Mouse (Mus musculus): ENCODE measurements around the gene Cd6. TPM values are rescaled to one million over a fixed set of nuclear protein-coding genes. Genes with fewer than 3 reads are reported as not detected.

The Cd6 gene
- polyA plus RNA-seq, 1 experiment from 2014 or later, result 0.09 TPM

DNA sequence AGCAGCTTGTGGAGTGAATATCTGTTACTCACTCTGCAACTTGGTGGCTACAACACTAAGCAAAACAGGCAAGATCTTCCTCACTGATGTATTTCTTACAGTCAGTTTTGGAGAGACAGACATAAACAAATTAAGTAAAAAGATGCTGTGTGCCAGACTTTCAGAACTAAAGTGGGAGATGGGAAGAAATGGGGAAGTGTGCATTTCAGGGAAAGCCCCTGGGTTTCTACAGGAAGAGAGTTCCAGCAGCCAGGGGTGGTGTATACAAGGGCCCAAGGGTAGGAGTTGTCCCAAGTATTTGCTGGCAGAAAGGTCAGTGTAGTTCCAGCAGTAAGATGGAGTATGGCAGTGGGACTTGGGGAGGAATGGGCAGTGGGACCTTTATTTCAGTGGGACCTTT lies 70.3 kb downstream of the Cd6 start:
- H3K27me3 ChIP-seq (replicated peaks), result no peaks in the 10 kb centered on the region
- peaks cover 28% of the 10 kb centered on the region for H3K4me1 ChIP-seq
- no peak overlapping the region for H3K4me2 ChIP-seq
- no peak for ATAC-seq (ENCODE audit: extremely low read depth, insufficient number of reproducible peaks, low FRiP score, low TSS enrichment)
- peak overlapping the region; percentile 78 for H3K27ac ChIP-seq (replicated peaks)
- H3K4me3 ChIP-seq, result no peak overlapping the region
- H3K36me3 ChIP-seq, result no peaks in the 10 kb centered on the region
- no peaks in the 10 kb centered on the region for H3K9me3 ChIP-seq
- no peak overlapping the region for H3K9ac ChIP-seq

DNA sequence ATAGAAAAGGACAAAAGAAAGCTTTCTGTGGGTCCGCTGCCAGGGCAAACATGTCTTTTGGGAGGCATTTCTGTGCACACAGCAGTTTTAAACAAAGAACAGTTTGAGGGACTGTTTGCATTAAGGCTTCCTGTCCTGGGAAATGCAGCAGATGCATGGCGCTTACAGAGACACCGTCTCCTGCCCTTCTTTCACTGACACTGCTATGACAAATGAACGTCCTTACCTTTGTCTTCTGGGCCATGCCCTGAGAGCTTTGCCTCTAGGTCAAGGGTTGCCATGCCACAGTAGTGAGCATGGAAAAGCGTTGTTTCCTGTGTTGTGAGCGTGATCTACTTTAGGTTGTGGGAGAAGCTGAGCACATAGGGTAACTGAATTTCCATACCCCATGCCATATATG lies 71.2 kb downstream of the Cd6 start:
- Histone ChIP-seq H3K27ac (replicated peaks) (no peak overlapping the region), H3K36me3 (no peaks in the 10 kb centered on the region), H3K9me3 (no peaks in the 10 kb centered on the region), H3K27me3 (replicated peaks) (no peaks in the 10 kb centered on the region), H3K4me1 (peaks cover 28% of the 10 kb centered on the region), H3K4me3 (no peak overlapping the region), H3K9ac (no peak overlapping the region), H3K4me2 (no peak overlapping the region)
- no peak for ATAC-seq (ENCODE audit: extremely low read depth, insufficient number of reproducible peaks, low FRiP score, low TSS enrichment)
- WGBS, result 62% methylated on average over 6 of the region's 6 CpGs

DNA sequence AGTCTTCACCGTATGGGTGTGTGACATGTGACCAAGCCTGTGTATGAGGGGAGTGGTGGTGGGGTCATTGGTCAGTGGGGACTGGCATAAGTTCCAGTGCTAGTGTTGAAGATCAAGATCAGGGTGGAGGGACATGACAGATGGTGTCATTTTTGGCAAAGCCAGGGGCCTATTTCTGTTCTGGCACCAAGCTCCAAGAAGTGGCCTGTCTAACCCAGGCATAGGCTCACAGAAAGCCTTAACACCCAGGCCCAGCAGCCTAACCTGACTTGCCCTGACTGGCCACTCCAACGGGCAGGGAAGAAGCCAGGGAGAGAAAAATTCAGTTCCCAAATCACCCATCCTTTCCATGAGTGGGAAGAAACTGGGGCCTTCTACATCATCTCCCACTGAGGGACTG lies 72.3 kb downstream of the Cd6 start:
- H3K36me3 ChIP-seq, result no peaks in the 10 kb centered on the region
- no peaks in the 10 kb centered on the region for H3K9me3 ChIP-seq
- no peak overlapping the region for H3K27ac ChIP-seq (replicated peaks)
- no peak overlapping the region for H3K4me2 ChIP-seq
- no peak overlapping the region for H3K9ac ChIP-seq
- peaks cover 28% of the 10 kb centered on the region for H3K4me1 ChIP-seq
- no peak for ATAC-seq (ENCODE audit: extremely low read depth, insufficient number of reproducible peaks, low FRiP score, low TSS enrichment)
- 73% methylated on average over 2 of the region's 2 CpGs for WGBS
- H3K4me3 ChIP-seq, result no peak overlapping the region
- no peaks in the 10 kb centered on the region for H3K27me3 ChIP-seq (replicated peaks)

DNA sequence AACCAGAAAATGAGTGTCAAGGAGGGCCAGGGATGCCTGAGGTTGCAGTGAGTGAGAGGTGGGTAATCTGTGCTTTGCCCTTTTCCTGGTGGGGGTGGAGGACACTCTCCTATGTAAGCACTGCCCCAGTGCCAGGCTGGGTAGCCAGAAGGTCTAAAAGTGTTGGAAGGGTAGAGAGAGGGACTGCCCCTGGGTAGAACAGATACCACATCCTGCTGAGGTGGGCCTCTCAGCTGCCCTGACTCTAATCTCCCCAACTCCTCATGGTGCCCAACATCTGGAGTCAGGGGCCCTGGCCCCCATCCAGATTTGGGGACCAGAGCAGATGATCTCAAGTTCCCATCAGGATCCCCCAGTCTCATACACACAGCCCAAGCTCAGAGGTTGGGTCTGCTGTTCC lies 72.7 kb downstream of the Cd6 start:
- no peaks in the 10 kb centered on the region for H3K36me3 ChIP-seq
- ATAC-seq (ENCODE audit: extremely low read depth, insufficient number of reproducible peaks, low FRiP score, low TSS enrichment), result no peak
- H3K9me3 ChIP-seq, result no peaks in the 10 kb centered on the region
- H3K27ac ChIP-seq (replicated peaks), result no peak overlapping the region
- H3K9ac ChIP-seq, result no peak overlapping the region
- no peak overlapping the region for H3K4me3 ChIP-seq
- H3K4me2 ChIP-seq, result no peak overlapping the region
- peaks cover 28% of the 10 kb centered on the region for H3K4me1 ChIP-seq
- H3K27me3 ChIP-seq (replicated peaks), result no peaks in the 10 kb centered on the region

DNA sequence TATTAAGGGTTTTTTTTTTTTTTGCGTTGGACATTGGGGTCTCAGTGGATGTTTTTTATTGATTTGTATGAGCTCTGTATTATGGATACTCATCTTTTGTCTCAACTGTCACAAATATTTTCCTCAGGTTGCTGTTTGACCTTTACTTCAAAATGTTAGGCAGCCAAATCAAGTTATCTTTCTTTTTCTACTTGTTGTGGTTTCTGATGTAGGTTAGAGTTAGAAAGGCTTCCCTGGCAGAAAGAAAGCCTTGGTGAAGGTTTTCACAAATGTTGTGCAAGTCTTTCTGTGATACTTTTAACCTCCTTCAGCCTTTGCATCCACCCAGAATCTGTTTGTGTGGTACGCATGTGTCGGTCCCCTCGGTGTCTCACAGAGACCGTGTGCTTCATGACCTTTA lies 77.2 kb downstream of the Cd6 start:
- H3K4me1 ChIP-seq, result no peaks in the 10 kb centered on the region
- no peak overlapping the region for H3K9ac ChIP-seq
- 86% methylated on average over 5 of the region's 5 CpGs for WGBS
- H3K9me3 ChIP-seq, result no peaks in the 10 kb centered on the region
- no peak for ATAC-seq (ENCODE audit: extremely low read depth, insufficient number of reproducible peaks, low FRiP score, low TSS enrichment)
- no peaks in the 10 kb centered on the region for H3K27me3 ChIP-seq (replicated peaks)
- H3K36me3 ChIP-seq, result no peaks in the 10 kb centered on the region
- no peak overlapping the region for H3K4me3 ChIP-seq
- H3K27ac ChIP-seq (replicated peaks), result no peak overlapping the region
- no peak overlapping the region for H3K4me2 ChIP-seq

DNA sequence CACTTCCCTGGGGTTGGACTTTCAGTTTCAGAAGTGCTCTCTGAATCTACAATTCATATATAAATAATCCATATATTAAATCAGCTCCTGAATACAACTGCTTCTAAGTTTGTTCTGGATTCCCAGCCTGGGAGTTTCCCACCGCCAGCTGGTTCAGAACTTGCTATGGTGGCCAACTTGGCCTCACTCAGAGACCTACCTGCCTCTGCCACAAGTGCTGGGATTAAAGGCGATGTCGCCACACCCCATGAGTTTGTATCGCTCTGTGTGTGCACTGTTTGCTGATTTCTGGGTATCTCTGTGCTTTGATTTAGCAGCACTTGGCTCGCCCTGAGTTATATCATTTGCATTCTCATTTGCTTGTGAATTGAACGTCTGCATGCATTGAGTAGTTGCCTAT lies 77.8 kb downstream of the Cd6 start:
- H3K9ac ChIP-seq, result no peak overlapping the region
- H3K36me3 ChIP-seq, result no peaks in the 10 kb centered on the region
- no peaks in the 10 kb centered on the region for H3K9me3 ChIP-seq
- no peak for ATAC-seq (ENCODE audit: extremely low read depth, insufficient number of reproducible peaks, low FRiP score, low TSS enrichment)
- no peaks in the 10 kb centered on the region for H3K27me3 ChIP-seq (replicated peaks)
- no peak overlapping the region for H3K4me2 ChIP-seq
- WGBS, result 85% methylated on average over 6 of the region's 6 CpGs
- H3K27ac ChIP-seq (replicated peaks), result no peak overlapping the region
- H3K4me1 ChIP-seq, result no peaks in the 10 kb centered on the region
- no peak overlapping the region for H3K4me3 ChIP-seq

DNA sequence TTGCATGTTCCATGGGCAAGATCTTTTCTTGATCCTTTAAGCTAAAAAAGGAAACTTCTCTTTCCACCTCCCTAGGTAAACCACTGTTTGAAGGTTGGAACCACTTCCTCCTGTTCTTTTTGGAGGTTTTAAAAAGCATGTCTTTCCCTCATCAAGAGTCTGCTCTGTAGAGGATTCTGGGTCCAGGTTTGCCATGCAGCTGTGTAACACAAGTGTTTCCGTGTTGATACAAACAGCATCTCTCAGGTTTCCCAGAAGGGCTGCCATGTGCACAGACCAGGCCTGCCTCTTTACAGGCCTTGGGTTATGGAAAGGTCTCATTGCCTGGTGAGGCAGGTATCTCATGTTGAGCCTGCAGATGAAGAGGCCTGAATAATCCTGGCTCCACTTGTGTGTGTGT lies 78.3 kb downstream of the Cd6 start:
- Histone ChIP-seq H3K9ac (no peak overlapping the region), H3K27me3 (replicated peaks) (no peaks in the 10 kb centered on the region), H3K9me3 (no peaks in the 10 kb centered on the region), H3K4me2 (no peak overlapping the region), H3K4me1 (no peaks in the 10 kb centered on the region), H3K36me3 (no peaks in the 10 kb centered on the region), H3K27ac (replicated peaks) (no peak overlapping the region), H3K4me3 (no peak overlapping the region)
- 83% methylated on average over 1 of the region's 1 CpGs for WGBS
- no peak for ATAC-seq (ENCODE audit: extremely low read depth, insufficient number of reproducible peaks, low FRiP score, low TSS enrichment)

DNA sequence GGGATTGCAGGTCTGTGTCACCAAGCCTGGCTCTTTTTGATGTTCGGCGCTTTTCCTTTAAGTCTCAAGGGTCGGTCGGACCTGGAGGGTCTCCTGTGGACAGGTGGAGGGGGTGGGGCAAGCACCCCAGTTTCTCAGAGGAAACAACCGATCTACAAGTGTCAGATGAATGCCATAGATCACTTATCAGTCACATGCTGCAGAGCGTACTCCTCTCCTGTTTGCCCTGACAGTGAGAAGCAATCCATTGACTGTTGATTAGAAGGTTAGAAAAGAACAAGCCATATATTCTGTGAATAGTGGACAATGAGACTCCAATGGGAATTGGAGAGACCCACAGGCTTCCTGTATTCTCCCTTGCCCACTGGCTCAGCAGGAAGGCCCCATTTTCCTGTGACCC lies 79.7 kb downstream of the Cd6 start:
- H3K27ac ChIP-seq (replicated peaks), result no peak overlapping the region
- no peaks in the 10 kb centered on the region for H3K4me1 ChIP-seq
- H3K4me2 ChIP-seq, result no peak overlapping the region
- no peaks in the 10 kb centered on the region for H3K27me3 ChIP-seq (replicated peaks)
- H3K9ac ChIP-seq, result no peak overlapping the region
- H3K36me3 ChIP-seq, result no peaks in the 10 kb centered on the region
- WGBS, result 76% methylated on average over 6 of the region's 6 CpGs
- no peak overlapping the region for H3K4me3 ChIP-seq
- H3K9me3 ChIP-seq, result no peaks in the 10 kb centered on the region
- ATAC-seq (ENCODE audit: extremely low read depth, insufficient number of reproducible peaks, low FRiP score, low TSS enrichment), result no peak

DNA sequence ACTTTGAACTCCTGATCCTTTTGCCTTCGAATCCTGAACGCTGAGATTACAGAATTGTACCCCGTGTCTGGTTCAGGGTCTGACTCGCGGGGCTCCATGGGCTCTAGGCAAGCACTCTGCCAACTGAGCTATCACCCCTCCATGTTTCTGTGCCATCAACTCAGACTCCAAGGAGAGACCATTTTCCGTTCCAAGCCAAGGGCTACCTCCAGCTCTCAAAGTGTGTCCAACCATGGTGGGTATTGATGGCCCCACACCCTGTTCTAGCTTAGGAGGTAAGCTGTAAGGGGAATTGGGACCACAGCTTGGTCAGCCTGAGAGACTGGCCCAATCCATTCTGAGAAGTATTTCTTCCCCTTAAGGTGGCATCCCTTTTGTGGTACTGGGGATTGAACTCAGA lies 80.6 kb downstream of the Cd6 start:
- ATAC-seq (ENCODE audit: extremely low read depth, insufficient number of reproducible peaks, low FRiP score, low TSS enrichment), result no peak
- Histone ChIP-seq H3K27me3 (replicated peaks) (no peaks in the 10 kb centered on the region), H3K36me3 (no peaks in the 10 kb centered on the region), H3K9ac (no peak overlapping the region), H3K27ac (replicated peaks) (no peak overlapping the region), H3K9me3 (no peaks in the 10 kb centered on the region), H3K4me1 (no peaks in the 10 kb centered on the region), H3K4me3 (no peak overlapping the region), H3K4me2 (no peak overlapping the region)
- WGBS, result 79% methylated on average over 6 of the region's 6 CpGs

DNA sequence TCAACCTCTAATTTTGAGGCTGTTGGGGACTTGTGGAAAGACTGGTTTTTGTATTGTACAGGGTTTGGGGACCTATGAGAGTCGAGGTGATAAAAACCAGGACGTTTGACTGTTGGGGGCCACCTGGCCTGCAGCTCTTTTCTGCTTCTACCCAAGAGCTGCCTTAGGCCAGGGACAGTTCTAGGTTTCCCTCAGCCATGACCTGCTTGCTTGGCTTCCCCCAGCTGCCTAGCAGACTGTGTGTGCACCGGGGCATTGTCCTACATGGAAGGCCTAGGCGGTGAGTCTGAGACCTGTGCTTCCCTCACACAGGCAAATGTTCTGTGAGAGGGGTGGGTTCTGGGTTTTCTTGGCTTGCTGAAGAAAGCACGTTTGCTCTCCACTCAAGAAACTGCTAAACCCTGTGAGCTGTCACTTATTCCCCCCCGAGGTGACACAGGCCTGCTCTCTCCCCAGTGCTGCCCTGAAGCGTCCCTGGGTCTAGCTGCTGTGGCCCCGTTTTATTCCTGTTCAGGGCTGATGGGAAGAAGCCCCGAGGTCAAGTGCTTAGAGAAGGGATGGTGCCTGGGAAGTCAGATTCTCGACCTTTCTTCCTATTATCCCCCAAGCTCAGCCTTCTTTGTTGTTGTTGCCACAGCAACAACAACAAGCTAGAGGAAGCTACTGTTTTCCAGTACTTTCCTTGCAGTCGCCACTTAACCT lies 81.3 kb downstream of the Cd6 start:
- Histone ChIP-seq H3K27me3 (replicated peaks) (no peaks in the 10 kb centered on the region), H3K4me3 (no peak overlapping the region), H3K9ac (no peak overlapping the region), H3K4me1 (no peaks in the 10 kb centered on the region), H3K36me3 (no peaks in the 10 kb centered on the region), H3K4me2 (no peak overlapping the region), H3K27ac (replicated peaks) (no peak overlapping the region), H3K9me3 (no peaks in the 10 kb centered on the region)
- WGBS, result 62% methylated on average over 11 of the region's 11 CpGs
- no peak for ATAC-seq (ENCODE audit: extremely low read depth, insufficient number of reproducible peaks, low FRiP score, low TSS enrichment)

DNA sequence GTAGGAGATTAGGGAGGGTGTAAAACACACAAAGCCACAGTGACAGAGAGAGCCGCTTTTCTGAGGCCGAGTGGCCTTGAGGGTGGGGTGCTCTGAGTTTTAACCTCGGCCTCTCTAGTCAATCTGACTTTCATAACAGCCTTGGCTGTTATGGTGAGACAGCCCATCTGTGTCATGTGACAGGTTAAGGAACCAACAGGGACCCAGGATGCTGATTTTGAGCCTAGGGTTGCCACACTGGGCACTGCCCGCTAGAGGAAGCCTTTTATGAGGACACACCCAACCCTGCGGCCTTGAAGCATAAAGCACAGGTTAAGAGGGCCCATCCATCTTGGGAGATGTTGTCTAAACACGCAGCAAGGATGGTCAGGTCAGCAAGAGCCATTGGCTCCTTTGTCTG lies 82.1 kb downstream of the Cd6 start:
- H3K27me3 ChIP-seq (replicated peaks), result no peaks in the 10 kb centered on the region
- no peak overlapping the region for H3K4me3 ChIP-seq
- no peaks in the 10 kb centered on the region for H3K9me3 ChIP-seq
- H3K27ac ChIP-seq (replicated peaks), result no peak overlapping the region
- no peak for ATAC-seq (ENCODE audit: extremely low read depth, insufficient number of reproducible peaks, low FRiP score, low TSS enrichment)
- 79% methylated on average over 6 of the region's 6 CpGs for WGBS
- H3K36me3 ChIP-seq, result no peaks in the 10 kb centered on the region
- no peak overlapping the region for H3K9ac ChIP-seq
- H3K4me2 ChIP-seq, result no peak overlapping the region
- no peaks in the 10 kb centered on the region for H3K4me1 ChIP-seq

DNA sequence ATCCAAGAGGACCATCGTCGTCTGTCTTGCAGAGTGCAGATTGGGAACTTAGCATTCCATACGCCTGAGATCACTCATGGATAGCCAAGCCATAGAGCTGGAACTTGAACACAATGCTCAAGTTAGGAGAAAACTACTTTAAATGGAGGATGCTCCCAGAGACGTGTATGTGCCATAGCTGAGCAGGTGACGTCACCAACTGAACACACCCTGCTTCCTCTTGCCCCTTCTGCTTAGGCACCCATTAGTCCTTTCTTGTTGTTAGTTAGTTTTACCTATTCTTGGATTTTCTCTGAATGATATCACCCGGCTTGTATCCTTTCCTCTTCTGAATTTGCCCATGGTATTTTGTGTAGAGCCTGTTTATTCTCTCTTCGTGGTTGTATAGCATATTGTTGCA lies 82.7 kb downstream of the Cd6 start:
- Histone ChIP-seq H3K4me1 (no peaks in the 10 kb centered on the region), H3K4me2 (no peak overlapping the region), H3K27me3 (replicated peaks) (no peaks in the 10 kb centered on the region), H3K27ac (replicated peaks) (no peak overlapping the region), H3K36me3 (no peaks in the 10 kb centered on the region), H3K9ac (no peak overlapping the region), H3K4me3 (no peak overlapping the region), H3K9me3 (no peaks in the 10 kb centered on the region)
- ATAC-seq (ENCODE audit: extremely low read depth, insufficient number of reproducible peaks, low FRiP score, low TSS enrichment), result no peak
- WGBS, result 62% methylated on average over 7 of the region's 7 CpGs
